Mouse (Mus musculus) right cerebral cortex, postnatal 36 days (tissue): ENCODE data around the gene Sec22c.

Experiments used
- DNase-seq, 2 experiments: peaks; one replicate each; pipeline ENCODE4 v3.0.0; 2022; ENCODE audit warnings: low spot score in 2 of 2, mixed read lengths in 1 of 2

Sec22c gene

DNA sequence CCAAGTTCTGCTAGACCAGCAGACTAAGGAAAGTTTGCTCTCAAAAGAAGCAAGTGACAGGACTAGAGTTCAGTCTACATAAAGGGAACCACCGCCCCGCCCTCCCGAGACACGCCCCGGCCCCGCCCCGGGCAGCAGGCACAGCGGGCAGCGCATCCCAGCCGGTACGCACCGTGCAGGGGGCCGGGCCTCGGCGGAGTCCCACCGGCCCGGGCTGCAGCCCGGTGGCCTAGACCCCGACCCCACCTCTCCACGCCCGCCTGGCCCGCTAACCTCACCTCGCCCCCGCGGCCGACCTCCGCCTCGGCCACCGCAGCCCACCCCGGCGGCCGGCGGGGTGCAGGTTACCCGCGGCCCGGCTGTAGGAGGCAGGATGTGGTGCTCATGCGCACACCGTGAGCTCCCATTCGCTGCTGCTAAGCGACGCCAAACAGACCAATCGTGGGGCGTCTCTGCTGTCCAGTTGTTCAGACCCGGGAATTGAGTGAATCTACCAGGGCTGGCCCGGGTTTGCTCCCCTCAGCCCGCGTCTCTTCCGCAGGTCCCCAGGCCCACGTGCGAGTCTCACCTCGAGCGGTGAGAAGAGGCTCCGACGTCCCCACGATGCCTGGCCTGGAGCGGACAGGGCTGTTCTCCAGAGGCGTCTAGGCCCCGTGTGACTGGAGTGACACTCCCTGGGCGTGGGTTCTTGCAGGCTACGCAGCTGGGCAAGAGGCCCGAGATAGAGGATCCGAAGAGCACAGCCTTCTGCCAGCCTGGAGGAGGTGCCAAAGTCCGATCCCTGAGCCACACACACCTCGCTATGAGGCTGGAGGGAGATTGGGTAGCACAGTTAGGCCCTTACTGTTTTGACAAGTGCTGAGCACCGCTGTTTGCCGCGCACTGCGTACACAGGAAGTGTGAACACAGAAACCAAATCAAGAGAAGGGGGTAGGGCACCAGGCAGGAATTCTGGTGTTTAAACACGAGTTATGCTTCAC, at the start of gene Sec22c:
Gene Sec22c (minus strand): TSS at position 845 of the 980 bp plus-strand sequence.
- DNase-seq, result peak; percentile 83 to 86

DNA sequence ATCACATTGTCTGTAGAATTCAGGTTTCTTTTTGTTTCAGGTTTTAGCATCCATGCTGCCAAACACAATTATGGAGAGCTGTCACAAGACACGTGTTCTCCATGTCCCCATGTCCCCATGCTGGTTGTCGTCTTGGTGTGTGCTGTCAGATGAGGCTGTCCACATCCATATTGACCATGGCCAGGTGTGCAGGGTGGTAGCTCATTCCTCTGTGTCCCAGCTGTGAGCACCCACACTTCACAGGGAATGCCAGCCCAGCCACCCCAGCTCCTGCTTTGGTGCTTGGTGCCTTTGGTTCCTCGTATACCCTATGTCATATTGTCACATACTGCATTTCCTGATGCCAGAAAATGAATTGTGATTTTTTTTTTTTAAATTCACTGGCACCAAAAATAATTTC, 49.3 kb upstream of the Sec22c start:
- DNase-seq, result no peak

DNA sequence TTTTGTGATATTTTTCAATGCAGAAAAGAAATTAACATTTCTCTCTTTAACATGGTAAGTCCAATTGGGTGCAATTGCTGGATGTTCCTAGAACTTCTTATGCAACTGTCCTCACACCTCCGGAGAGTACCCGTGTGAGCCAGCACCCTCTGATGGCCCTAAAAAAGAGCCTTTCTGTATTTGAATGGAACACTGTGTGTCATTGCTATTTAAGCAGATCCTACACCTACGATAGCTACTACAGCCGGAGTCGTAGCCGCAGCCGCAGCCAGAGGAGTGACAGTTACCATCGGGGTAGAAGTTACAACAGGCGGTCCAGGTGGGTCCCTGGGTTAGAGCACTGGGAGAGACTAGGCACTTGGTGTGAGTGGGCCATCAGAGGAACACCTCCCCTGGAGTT, 47.5 kb upstream of the Sec22c start:
- peak in 1 of 2 experiments; percentile 83 for DNase-seq

DNA sequence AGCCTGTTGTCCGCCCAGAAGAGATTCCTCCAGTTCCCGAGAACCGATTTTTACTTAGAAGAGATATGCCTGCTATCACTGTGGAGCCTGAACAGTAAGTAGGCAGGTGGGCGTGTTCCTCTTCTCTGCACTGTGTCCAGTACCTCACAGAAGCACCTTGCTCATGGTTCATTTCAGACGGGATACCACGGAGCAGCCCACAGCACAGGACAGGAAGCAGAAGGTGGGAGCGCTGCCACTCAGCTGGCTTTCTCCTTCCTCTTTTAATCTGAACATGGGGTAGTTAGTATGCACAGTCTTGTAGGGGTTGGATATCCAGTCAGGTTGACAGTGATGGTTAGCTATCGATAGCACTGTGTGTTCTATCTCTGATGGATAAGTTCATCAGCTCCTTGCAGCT, 38.8 kb upstream of the Sec22c start:
- DNase-seq, result no peak

DNA sequence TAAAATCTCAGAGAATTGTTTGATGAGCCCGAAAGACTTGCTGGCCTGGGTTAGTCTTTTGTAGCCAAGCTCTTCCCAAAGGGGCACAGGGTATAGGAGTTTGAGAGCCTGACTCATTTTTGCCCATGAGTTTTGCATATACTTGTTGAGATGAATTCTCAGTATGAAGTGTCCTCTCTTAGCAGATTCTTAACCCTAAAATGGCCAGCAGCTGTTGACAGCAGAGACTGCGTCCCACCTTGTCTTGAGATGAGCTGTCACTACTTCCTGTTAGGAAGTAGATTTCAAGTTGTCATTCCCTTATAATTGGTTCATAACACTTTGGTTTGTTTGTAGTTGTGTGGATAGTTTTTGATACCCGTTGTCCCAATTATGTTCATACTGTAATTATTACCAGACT, 35.9 kb upstream of the Sec22c start:
- no peak for DNase-seq

DNA sequence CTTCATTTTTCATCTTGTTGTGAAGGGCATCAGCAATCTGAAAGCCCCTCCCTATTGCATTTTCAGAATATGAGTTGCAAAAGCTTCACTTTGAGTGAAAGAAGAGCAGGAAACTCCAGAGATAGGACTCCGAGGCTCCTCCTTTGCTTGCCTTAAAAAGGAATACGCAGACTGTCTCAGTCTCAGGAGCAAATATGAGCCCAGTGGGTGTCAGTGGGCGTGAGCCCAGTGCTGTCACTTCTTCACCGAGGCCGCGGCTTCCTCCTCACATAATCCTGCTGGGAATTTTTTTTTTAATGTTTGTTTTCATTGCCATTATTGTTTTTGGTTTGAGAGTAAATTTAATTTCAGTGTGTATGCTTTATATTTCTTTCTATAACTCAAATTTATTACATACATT, 35.2 kb upstream of the Sec22c start:
- no peak for DNase-seq

DNA sequence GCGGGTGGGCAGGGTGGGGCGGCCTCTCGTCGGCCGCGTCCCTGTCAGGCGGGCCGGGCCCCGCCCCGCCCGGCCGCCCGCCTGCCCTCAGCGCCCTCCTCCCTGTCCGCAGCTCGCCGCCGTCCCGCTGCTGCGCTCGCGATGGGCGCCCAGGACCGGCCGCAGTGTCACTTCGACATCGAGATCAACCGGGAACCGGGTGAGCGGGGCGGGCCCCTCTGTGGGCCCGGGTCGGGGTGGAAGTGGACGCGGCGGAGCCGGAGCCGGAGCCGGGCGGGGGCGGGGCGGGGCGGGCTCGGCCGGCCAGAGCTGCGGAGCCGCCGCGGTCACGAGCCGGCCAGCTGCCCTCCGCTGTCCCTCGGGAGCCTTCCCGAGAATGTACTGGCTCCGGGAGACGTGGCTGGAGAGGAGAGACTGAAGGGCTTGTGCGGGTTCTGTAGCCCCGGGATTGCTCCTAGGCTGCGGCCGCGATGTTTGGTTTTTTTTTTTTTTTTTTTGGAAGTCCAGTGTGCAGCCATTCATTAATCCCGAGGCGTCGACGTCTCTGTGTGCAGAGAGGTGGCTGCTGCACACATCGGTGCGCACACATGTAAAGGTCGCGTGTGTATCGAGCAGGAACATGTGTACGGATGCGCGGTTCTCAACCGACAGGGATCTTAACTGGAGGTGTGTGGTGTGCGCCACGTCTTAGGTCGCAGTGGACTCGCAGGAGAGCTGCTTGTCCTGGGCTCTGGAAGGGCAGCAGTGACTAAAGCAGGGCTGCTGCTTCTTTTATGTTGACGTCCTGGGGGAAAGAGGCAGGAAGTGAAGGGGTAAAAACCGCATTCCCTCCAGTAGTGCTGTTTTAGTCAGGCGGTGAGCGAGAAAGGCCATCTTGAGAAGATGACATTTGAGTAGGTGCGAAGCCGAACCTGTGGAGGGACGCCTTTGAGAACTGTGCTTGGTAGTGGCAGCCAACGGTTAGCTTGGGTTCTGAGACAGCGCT, 14.3 kb upstream of the Sec22c start:
- no peak for DNase-seq

DNA sequence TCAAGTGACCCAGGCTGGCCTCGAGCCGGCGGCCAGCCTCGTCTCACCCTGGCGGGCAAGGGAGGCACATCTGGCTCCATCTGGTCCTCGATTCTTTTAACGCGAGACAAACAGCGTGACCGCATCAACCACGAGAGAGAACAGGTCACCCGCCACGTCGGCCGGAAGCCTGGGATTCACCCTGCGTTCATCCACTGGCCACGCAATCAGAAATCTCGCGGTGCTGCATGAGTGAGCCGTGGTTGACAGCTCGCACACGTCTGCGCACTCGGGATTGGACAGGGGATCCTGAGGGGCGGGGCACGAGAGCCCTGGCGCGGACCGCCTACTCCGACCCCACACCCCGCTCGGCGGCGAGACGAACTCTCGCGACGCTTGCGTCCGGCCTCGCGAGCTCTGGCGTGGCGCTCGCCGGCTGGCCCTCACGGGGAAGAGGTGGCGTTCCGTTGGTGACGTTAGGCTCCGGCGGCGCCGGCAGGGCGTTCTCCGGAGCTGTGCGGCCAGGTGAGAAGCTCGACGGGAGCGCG, 13.6 kb upstream of the Sec22c start, which contains the start of gene Nktr:
Gene Nktr (plus strand): TSS at position 378 of the 527 bp plus-strand sequence.
- peak; percentile 96 to 98 for DNase-seq

DNA sequence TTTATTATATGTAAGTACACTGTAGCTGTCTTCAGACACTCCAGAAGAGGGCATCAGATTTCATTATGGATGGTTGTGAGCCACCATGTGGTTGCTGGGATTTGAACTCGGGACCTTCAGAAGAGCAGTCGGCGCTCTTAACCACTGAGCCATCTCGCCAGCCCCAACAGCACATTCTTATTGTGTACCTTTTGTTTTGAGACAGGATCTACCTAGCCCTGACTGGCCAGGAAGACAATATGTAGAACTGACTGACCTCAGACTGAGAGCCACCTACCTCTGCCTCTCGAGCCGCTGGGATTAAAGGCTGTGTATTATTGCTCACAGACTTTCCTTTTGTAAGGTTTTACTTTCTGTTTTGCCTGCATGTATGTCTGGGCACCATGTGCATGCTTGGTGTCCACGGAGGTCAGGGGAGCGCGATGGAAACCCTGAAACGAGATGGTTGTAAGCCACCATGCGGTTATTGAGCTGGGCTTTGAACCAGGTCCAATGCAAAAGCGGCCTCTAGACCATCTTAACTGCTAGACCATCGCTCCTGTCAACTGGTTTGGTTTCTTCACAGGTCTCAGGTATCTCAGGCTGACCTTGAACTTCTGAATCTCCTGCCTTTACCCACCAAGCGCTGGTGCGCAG, 12.9 kb upstream of the Sec22c start:
- no peak for DNase-seq

DNA sequence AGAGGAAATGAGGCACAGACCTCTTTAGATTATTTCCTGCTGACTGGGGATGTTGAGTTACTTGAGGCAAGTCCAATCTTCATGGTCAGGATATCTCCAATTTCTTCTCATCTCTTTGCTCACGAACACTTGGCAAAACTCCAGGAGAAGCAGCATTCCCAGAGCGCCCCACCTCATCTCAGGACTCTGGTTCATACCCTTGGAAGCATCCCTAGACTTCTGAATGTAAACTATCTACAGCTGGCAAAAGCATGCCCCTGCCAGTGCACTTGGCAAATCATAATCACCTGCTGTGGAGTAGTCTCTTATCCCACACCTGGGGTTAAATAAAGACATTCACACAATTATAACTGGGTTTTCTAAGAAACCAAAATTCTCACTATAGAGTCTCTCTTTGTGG, 11.8 kb upstream of the Sec22c start:
- DNase-seq, result no peak

DNA sequence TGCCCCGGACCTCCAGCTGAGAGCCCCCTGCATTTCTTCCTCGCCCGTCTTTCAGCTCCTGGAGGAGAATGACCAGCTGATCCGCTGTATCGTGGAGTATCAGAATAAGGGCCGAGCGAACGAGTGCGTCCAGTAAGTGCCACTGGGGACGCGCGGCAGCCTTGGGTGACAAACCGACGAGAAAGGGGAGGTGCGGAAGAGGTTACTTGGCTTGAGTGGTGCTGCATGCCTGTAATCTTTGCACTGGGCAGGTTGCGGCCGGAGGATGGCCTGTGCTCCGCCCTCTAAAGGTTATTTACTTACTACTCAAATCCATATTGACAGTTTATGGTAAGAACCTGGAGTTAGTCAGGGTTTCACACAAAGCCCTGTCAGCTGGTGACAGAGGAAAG, 5.3 kb upstream of the Sec22c start:
- no peak for DNase-seq

DNA sequence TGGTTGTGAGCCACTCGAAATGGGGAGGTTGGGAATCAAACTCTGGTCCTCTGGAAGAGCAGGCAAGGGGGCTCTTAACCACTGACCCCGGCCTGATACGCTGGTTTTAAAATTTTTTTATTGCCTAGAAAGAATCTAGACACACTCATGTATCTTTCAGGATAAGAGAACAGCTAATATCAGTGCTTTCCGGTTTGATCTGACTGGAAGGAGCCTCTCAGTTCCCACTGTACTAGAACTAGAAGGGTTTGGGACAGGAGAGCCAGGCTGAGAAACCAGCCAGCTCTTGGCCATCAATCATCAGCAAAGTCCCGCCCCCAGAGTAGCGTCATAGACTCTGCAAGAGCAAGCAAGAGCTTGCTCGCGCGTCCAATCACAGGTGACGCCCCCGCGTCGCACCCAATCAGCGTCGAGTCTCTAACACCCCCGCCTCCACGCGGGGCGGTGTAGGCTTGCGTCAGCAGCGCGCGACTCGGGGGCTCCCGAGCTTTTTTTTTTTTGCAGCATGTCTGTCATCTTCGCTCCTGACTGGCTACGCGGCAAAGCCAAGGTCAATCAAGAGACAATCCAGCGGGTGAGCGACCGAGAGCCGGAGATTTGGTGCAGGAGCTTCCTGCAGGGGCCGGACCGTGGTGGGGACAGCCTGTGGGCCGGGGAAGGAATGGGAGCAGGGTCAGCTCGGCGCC, 4.8 kb upstream of the Sec22c start, which contains the start of gene Ss18l2:
Gene Ss18l2 (plus strand): TSS at position 432 of the 686 bp plus-strand sequence.
- DNase-seq, result peak; percentile 98 to 99

DNA sequence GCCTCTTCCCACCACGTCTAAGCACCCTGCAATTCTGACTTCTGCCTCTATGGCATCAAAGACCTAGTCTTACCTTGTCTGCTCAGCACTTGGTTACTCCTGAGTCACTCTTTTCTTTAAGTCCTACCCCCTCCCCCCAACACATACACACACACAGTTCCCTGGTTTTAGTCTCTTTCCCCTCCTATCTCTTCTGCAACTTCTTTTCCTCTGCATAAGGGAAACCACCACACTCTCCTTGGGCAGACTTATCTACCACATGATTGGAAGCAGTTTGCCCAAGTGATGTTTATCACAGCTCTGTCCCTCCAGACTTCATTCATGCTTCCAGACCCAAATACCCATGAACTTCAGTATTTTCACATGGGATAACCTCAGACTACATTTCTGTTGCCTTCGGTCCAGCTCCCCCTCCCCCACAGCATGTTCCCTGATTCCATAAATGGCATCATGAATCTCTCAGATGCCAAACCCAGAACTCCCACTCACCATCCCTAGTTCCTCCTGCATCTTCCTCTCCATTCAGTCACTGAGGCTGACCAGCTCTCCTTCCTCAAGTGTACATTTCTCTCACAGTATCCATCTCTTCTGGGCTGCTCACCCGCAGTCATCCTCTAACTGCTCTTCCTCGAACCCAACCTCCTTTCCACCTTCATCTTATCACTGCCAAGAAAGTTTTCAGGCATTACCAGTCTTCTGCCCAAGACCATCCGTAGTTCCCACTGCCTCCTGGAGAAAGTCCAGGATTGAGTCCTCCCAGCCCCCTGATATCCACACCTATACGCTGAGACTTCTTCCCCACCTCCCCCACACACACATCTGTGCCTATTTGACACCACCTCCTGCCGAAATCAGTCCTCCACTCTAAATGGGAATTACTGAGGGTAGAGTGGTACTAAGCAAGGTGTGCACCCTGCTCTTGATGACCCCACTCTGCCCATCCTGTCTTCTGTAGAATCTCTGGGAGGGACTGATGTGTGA, 3.5 kb upstream of the Sec22c start:
- no peak for DNase-seq

DNA sequence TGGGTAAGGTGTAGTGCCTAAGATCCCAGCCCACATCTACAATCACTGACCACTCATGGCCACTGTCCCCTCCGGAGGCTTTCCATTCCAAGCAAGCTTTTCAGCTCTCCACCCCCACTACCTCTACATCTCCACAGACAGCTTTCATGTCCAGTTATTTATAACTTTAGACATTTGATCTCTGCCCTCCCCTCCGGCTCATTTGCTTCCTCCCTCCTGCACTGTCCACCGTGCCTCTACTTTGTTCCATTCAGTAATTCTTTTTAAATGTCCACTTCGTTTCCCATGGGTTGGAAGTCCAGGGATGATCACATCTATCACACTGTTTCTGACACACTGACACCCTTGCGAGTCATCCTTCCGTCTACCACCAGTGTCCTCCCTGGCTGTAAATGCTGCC, 2.5 kb upstream of the Sec22c start:
- no peak for DNase-seq

DNA sequence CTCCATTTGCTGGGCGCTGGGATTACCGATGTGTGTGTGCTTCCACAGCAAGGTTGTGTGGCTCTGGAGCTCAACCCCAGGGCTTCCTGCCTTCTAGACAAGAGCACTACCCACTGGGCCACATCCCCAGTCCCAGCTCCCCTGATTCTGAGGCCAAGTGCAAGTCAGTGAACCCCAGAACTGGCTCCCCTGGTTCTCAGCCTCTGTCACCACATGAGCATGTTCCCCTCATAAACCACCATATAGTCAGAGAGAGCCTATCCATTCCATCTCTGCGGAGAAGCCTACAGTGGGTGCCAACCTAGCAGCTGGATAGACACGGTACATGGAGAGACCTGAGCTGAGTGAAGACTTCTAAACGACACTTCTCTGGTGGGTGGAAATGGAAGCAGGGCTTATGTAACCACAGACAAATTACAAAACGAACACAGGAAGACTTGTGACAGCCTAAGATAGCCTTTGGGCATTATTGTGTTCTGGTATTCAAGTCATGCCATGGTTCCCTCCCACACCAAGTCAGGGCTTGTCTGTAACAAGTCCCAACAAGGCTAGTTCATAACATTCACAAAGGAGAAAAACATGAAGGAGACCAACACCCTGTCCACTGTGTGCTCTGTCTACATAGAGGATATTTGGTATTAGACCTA, 862 bp upstream of the Sec22c start:
- no peak for DNase-seq

DNA sequence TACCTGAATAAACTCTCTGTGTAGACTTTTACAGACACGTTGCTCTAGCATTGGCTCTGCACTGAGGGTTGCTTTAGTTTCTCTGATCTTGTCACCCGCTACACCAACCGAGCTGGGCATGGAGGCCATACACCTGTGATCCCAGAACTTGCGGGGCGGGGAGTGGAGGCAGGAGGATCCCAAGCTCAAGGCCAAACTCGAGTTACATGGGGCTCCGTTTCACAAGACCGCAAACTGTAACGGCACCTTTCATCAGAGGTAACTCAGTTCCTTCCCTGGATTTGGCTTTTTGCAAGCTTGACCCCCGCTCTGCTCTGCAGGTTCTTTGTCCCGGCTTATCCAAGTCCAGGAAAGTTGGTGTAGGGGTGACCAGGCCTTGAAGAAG, 1.0 kb downstream of the Sec22c start:
- no peak for DNase-seq

DNA sequence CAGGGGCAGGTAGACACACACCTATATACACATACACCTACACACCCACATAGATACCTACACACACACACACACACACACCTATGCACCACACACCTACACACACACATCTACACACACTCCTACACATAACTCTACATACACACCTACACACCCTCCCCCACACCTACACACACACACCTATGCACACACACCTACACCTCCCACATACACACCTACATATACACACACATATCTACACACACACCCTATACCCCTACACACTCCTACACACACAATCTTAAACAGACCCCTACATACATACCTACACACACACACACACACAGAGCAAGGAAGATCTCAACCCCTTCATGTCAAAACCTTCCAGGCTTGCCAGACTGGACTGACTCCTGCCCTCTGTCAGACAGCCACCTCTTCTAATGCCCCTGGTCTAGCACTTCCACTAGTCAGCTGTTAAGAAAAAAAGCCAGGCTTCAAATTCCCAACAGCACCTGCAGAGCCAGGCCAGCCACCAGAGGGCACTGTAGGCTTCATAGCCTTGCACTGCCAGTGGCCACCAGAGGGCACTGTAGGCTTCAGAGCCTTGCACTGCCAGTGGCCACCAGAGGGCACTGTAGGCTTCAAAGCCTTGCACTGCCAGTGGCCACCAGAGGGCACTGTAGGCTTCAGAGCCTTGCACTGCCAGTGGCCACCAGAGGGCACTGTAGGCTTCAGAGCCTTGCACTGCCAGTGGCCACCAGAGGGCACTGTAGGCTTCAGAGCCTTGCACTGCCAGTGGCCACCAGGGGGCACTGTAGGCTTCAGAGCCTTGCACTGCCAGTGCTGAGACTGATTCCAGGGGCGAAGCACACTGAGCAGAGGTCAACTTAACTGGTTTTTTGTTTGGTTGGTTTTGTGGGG, 7.9 kb downstream of the Sec22c start:
- no peak for DNase-seq

DNA sequence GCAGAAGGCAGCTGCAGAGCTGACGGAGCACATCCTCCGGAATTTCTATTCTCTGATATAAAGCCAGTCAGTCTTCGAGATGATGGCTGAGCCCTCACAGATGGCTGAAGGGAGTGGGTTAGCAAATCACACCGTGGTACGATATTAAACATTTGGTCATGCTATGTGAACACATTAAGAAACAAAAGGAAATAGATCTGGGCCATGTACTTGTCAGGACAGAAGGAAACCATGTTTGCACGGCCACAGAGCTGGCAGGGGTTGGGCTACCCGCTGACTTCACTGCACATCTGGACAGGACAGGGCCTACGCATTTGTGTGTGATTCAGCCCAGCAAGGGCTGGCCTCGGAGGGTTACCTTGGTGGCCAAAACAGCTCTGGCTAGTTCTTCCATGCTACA, 8.7 kb downstream of the Sec22c start:
- DNase-seq, result no peak
